Mouse (Mus musculus) heart, embryonic 10.5 days (tissue): ENCODE results near the gene Arid1b. TPM values are rescaled to one million over a fixed set of nuclear protein-coding genes. Genes with fewer than 3 reads are reported as not detected.

ENCODE experiments used
- DNase-seq: peaks from one replicate; pipeline ENCODE4 v3.0.0-alpha.2; 2017; ENCODE audit warnings: low spot score
- H3K27ac ChIP-seq: fragments of 300-500 bp; sonication (generic); 2 replicates; pipeline ENCODE4 v1.5.1; 2016; ENCODE audit warnings: mild to moderate bottlenecking
- H3K27me3 ChIP-seq: fragments of 300-500 bp; sonication (generic); 2 replicates; pipeline ENCODE4 v1.6.1; 2016; ENCODE audit warnings: mild to moderate bottlenecking; ENCODE audit not compliant: poor library complexity, insufficient read depth, severe bottlenecking
- H3K36me3 ChIP-seq: fragments of 300-500 bp; sonication (generic); 2 replicates; pipeline ENCODE4 v1.6.1; 2016; ENCODE audit warnings: mild to moderate bottlenecking, moderate library complexity
- H3K4me1 ChIP-seq: fragments of 300-500 bp; sonication (generic); 2 replicates; pipeline ENCODE4 v1.6.1; 2016; ENCODE audit warnings: mild to moderate bottlenecking
- H3K4me3 ChIP-seq: fragments of 300-500 bp; sonication (generic); 2 replicates; pipeline ENCODE4 v1.5.1; 2016; ENCODE audit warnings: mild to moderate bottlenecking, moderate library complexity
- H3K9me3 ChIP-seq: fragments of 300-500 bp; sonication (generic); 2 replicates; pipeline ENCODE4 v1.6.1; 2016; ENCODE audit warnings: mild to moderate bottlenecking, moderate library complexity
- WGBS: fragments of 180-500 bp; shearing (Covaris S2); methylation state at CpG from one replicate; pipeline ENCODE4 v1.1.7; 2016; 5-methylcytosine and 5-hydroxymethylcytosine counted together
- polyA plus RNA-seq: library from polyadenylated mRNA; unstranded; fragments of >200 nt; fragmentation: Nextera tagmentation; extraction: Ambion mirVana; gene quantifications from 2 replicates; pipeline ENCODE4 v1.2.1, GENCODE M21; 2016

The Arid1b gene
- polyA plus RNA-seq, 1 experiment from 2014 or later: 8.4 TPM

- Histone ChIP-seq H3K36me3 (no peaks in the 10 kb centered on the region), H3K27me3 (no peaks in the 10 kb centered on the region), H3K9me3 (no peaks in the 10 kb centered on the region), H3K27ac (no peak overlapping the region), H3K4me1 (peaks cover 37% of the 10 kb centered on the region), H3K4me3 (no peak overlapping the region)
- no peak for DNase-seq
- 90% methylated on average over 9 of the region's 9 CpGs for WGBS
Measured at GRCm38 (mm10) chr17:5235057-5235456, 240.9 kb downstream of the Arid1b start.

- Histone ChIP-seq H3K4me3 (no peak overlapping the region), H3K9me3 (no peaks in the 10 kb centered on the region), H3K27ac (no peak overlapping the region), H3K4me1 (peaks cover 24% of the 10 kb centered on the region), H3K36me3 (peaks cover under 1% of the 10 kb centered on the region; the same call in 1 of the 2 replicates), H3K27me3 (no peaks in the 10 kb centered on the region)
- DNase-seq: no peak
- 64% methylated on average over 3 of the region's 3 CpGs for WGBS
Measured at GRCm38 (mm10) chr17:5237765-5238164, 243.6 kb downstream of the Arid1b start.

- DNase-seq: no peak
- H3K9me3 ChIP-seq: no peaks in the 10 kb centered on the region
- H3K36me3 ChIP-seq: peaks cover 4% of the 10 kb centered on the region; the same call in 1 of the 2 replicates
- H3K4me3 ChIP-seq: no peak overlapping the region
- peak overlapping the region; percentile 47; the same call in 1 of the 2 replicates for H3K27ac ChIP-seq
- 69% methylated on average over 16 of the region's 16 CpGs for WGBS
- no peaks in the 10 kb centered on the region for H3K27me3 ChIP-seq
- H3K4me1 ChIP-seq: peaks cover 23% of the 10 kb centered on the region
Measured at GRCm38 (mm10) chr17:5238387-5239245, 244.5 kb downstream of the Arid1b start.

- no peak overlapping the region for H3K4me3 ChIP-seq
- no peaks in the 10 kb centered on the region for H3K9me3 ChIP-seq
- peaks cover 4% of the 10 kb centered on the region; the same call in 1 of the 2 replicates for H3K36me3 ChIP-seq
- DNase-seq: no peak
- H3K4me1 ChIP-seq: peaks cover 29% of the 10 kb centered on the region
- no peaks in the 10 kb centered on the region for H3K27me3 ChIP-seq
- 87% methylated on average over 2 of the region's 2 CpGs for WGBS
- no peak overlapping the region for H3K27ac ChIP-seq
Measured at GRCm38 (mm10) chr17:5244526-5244925, 250.4 kb downstream of the Arid1b start.

DNA sequence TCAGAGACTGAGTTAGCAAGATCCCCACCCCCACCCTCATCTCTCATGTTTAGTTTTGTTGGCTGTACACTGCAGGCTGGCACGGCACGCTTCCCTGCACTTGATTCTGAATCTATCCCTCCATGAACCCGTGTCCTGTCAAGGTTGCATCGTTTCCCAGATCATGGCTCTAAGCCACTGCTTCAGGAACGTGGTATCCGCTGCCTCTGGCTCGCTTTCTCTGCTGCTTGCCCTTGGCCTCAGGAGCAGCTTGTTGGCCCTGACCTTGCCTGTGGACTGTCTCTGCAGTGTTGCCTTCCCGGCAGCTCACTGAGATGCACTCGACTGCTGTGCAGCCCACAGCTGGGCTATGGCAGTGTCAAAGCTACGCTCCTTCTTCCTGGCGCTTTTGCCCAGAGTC lies 252.6 kb downstream of the Arid1b start:
- H3K36me3 ChIP-seq: peaks cover 7% of the 10 kb centered on the region
- H3K4me1 ChIP-seq: peaks cover 34% of the 10 kb centered on the region
- H3K9me3 ChIP-seq: no peaks in the 10 kb centered on the region
- no peaks in the 10 kb centered on the region for H3K27me3 ChIP-seq
- no peak overlapping the region for H3K4me3 ChIP-seq
- WGBS: 69% methylated on average over 11 of the region's 11 CpGs
- H3K27ac ChIP-seq: peak overlapping the region; percentile 71; the same call in 1 of the 2 replicates
- DNase-seq: no peak

DNA sequence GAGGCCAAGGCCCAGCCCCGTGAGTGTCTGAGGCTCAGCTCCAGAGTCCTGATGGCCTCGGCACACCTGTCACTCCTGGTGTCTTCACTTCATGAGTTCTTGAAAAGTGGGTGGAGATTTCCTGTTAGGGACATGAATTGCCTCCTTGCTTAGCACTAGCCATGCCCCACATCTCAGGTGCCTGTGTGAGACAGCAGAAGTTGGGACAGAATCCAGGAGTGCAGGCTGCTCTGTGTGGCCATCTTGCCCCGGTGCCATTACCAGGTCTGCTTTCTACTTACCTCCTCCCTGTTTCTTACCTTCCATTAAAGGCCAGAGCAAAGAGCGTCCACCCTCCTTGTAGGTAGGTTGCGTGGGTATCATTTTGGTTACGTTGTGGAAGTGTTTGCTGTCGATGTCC lies 253.1 kb downstream of the Arid1b start:
- H3K36me3 ChIP-seq: peaks cover 7% of the 10 kb centered on the region

GRCm38 (mm10) chr17:5247737-5248136 lies 253.6 kb downstream of the Arid1b start:
- peaks cover 7% of the 10 kb centered on the region for H3K36me3 ChIP-seq
- no peaks in the 10 kb centered on the region for H3K9me3 ChIP-seq
- DNase-seq: no peak
- peak overlapping the region; percentile 71 for H3K27ac ChIP-seq
- H3K4me1 ChIP-seq: peaks cover 34% of the 10 kb centered on the region
- H3K4me3 ChIP-seq: no peak overlapping the region
- 72% methylated on average over 15 of the region's 15 CpGs for WGBS
- H3K27me3 ChIP-seq: no peaks in the 10 kb centered on the region

More for the DNA sequence above, 253.1 kb downstream of the Arid1b start:
- Histone ChIP-seq H3K9me3 (no peaks in the 10 kb centered on the region), H3K27ac (peak overlapping the region; percentile 71), H3K27me3 (no peaks in the 10 kb centered on the region), H3K4me3 (no peak overlapping the region), H3K4me1 (peaks cover 34% of the 10 kb centered on the region)
- no peak for DNase-seq
- WGBS: 87% methylated on average over 7 of the region's 7 CpGs

GRCm38 (mm10) chr17:5248957-5249656 lies 255.0 kb downstream of the Arid1b start:
- DNase-seq: no peak
- Histone ChIP-seq H3K4me1 (peaks cover 34% of the 10 kb centered on the region), H3K9me3 (no peaks in the 10 kb centered on the region), H3K4me3 (no peak overlapping the region), H3K27ac (peak overlapping the region; percentile 71; the same call in 1 of the 2 replicates), H3K27me3 (no peaks in the 10 kb centered on the region), H3K36me3 (peaks cover 3% of the 10 kb centered on the region)
- 55% methylated on average over 17 of the region's 17 CpGs for WGBS

- no peaks in the 10 kb centered on the region for H3K27me3 ChIP-seq
- H3K9me3 ChIP-seq: no peaks in the 10 kb centered on the region
- H3K36me3 ChIP-seq: peaks cover 3% of the 10 kb centered on the region
- H3K4me1 ChIP-seq: peaks cover 37% of the 10 kb centered on the region
- H3K4me3 ChIP-seq: no peak overlapping the region
- H3K27ac ChIP-seq: peak overlapping the region; percentile 64; the same call in 1 of the 2 replicates
- 78% methylated on average over 9 of the region's 9 CpGs for WGBS
- no peak for DNase-seq
Measured at GRCm38 (mm10) chr17:5249681-5250180, 255.6 kb downstream of the Arid1b start.

GRCm38 (mm10) chr17:5252436-5252835 lies 258.3 kb downstream of the Arid1b start:
- H3K27me3 ChIP-seq: no peaks in the 10 kb centered on the region
- DNase-seq: no peak
- H3K36me3 ChIP-seq: peaks cover 3% of the 10 kb centered on the region
- 25% methylated on average over 3 of the region's 3 CpGs for WGBS
- no peaks in the 10 kb centered on the region for H3K9me3 ChIP-seq
- H3K4me1 ChIP-seq: peaks cover 37% of the 10 kb centered on the region
- H3K27ac ChIP-seq: 0 out of 2 replicates have a peak overlapping the region, but pooled peaks have one; percentile 10
- no peak overlapping the region for H3K4me3 ChIP-seq

DNA sequence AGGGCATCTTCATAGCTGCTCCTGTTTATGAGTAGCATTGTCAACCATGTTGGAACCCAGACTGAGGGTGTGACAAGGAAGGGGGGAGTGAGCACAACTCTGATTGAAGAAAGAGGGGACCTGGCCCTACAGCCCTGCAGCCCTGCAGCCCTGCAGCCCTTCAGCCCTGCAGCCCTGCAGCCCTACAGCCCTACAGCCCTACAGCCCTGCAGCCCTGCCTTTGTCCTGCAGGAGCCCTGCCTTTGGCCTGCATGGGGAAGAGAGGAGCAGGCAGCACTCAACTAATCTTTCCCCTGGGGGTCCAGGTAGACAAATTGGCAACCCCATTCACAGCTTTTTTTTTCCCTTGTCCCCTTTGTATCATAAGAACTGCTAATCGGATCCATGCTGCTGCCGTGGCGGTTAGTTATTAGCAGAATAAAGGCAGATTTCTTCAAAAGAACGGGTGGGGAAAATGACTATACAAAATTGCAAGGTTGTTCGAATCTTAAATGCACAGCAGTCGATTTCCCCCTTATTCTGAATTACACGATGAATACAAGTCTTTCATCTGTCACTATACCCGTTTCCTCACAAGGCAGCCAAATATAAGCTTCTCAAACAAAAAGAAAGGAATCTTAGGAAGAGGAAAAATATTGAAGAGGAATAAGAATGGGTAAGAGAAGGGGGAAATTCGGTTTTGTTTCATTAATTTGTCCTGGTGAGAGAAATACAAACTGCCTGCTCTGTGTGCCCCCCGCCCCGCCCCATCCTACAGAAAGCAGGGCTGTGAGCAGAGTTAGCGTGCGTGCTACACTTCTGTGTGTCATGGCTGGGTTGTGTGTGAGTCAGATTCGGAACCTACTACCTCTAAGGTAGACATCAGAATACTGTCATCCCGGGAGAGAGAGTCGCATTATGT lies 260.8 kb downstream of the Arid1b start:
- H3K4me3 ChIP-seq: no peak overlapping the region
- H3K36me3 ChIP-seq: peaks cover 3% of the 10 kb centered on the region
- no peaks in the 10 kb centered on the region for H3K9me3 ChIP-seq
- no peak for DNase-seq
- no peaks in the 10 kb centered on the region for H3K27me3 ChIP-seq
- H3K27ac ChIP-seq: no peak overlapping the region
- WGBS: 75% methylated on average over 16 of the region's 16 CpGs
- H3K4me1 ChIP-seq: peaks cover 22% of the 10 kb centered on the region

DNA sequence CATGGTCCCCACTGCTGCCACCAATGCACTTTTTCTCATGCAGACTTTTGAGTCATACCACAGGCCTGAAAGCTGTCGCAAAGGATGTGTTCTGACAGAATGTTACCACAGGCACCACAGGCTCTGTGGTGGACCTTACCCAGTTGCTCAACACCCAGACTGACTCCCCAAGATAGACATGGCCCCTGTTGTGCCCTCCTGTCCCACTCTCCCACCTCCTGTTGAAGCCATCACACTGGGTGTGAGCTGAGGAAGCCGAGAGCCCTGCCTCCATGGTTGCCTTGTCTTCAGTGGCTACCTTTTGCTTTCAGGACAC lies 261.4 kb downstream of the Arid1b start:
- no peaks in the 10 kb centered on the region for H3K9me3 ChIP-seq
- no peak overlapping the region for H3K27ac ChIP-seq
- 85% methylated on average over 2 of the region's 2 CpGs for WGBS
- no peak for DNase-seq
- H3K27me3 ChIP-seq: no peaks in the 10 kb centered on the region
- H3K4me1 ChIP-seq: peaks cover 23% of the 10 kb centered on the region
- H3K36me3 ChIP-seq: no peaks in the 10 kb centered on the region
- H3K4me3 ChIP-seq: no peak overlapping the region
